ENCODE assay signal across 9 mouse cellular contexts in genomic region chr15:90929043-90929442, GRCm38 (mm10).
DNase-seq lines count a peak whose midpoint lies in the region; ATAC-seq and TF ChIP-seq lines count a peak whose summit lies in the region.
"Had no signal": no experiment of that assay in that cellular context is flagged by ENCODE, and none has a peak within 500 bp of the region (broad histone marks: within the 10 kb centered on the region; RNA-seq: fewer than 3 reads in every experiment).

No protein-coding gene starts in this region.

- intact Hi-C loops in left cerebral cortex, postnatal 4 days (cut with DNase I) = loop anchor here (5.0 to 10.0 kb wide), 3 partner anchors 74 to 687 kb away; no protein-coding TSS in a partner anchor

- H3K4me3 ChIP-seq in forebrain, postnatal 0 days (ENCODE audit: low read depth, low read length) = no peak overlapping the region
- no peak overlapping the region for H3K4me3 ChIP-seq in forebrain, embryonic 12.5 days (replicated peaks)
- no peak overlapping the region for H3K4me3 ChIP-seq in MEL (ENCODE audit: control insufficient read depth in 1 of 2, insufficient read depth in 1 of 2, low read depth in 2 of 2, low read length in 2 of 2)
- H3K4me3 ChIP-seq in embryonic facial prominence, embryonic 11.5 days (ENCODE audit: low read depth, low read length) = no peak overlapping the region
- H3K4me3 ChIP-seq: limb, embryonic 12.5 days had no signal

- no peak overlapping the region for H3K9ac ChIP-seq in forebrain, postnatal 0 days
- no peak overlapping the region for H3K9ac ChIP-seq in forebrain, embryonic 12.5 days
- H3K9ac ChIP-seq in MEL (ENCODE audit: control insufficient read depth, low read depth, low read length, poor library complexity, severe bottlenecking) = no peak overlapping the region
- H3K9ac ChIP-seq in embryonic facial prominence, embryonic 11.5 days (replicated peaks; ENCODE audit: low read length) = no peak overlapping the region
- H3K9ac ChIP-seq: limb, embryonic 12.5 days had no signal

- 24% methylated on average over 1 of the region's 1 CpGs for WGBS in forebrain, postnatal 0 days
- 40% methylated on average over 1 of the region's 1 CpGs for WGBS in forebrain, embryonic 12.5 days
- 23% methylated on average over 1 of the region's 1 CpGs for WGBS in embryonic facial prominence, embryonic 11.5 days

- peaks cover 4% of the 10 kb centered on the region; the same call in 1 of the 2 replicates for H3K36me3 ChIP-seq in forebrain, postnatal 0 days (ENCODE audit: insufficient read depth)
- peaks cover 11% of the 10 kb centered on the region; the same call in 1 of the 2 replicates for H3K36me3 ChIP-seq in forebrain, embryonic 12.5 days (replicated peaks)
- no peaks in the 10 kb centered on the region for H3K36me3 ChIP-seq in MEL (ENCODE audit: control insufficient read depth in 1 of 2, insufficient read depth in 2 of 2, low read length in 2 of 2)
- no peaks in the 10 kb centered on the region for H3K36me3 ChIP-seq in embryonic facial prominence, embryonic 11.5 days (replicated peaks; ENCODE audit: control insufficient read depth, insufficient read depth, low read depth, low read length)
- H3K36me3 ChIP-seq: limb, embryonic 12.5 days had no signal

- no peaks in the 10 kb centered on the region for H3K4me1 ChIP-seq in forebrain, postnatal 0 days (ENCODE audit: insufficient read depth)
- H3K4me1 ChIP-seq in forebrain, embryonic 12.5 days = no peaks in the 10 kb centered on the region
- no peaks in the 10 kb centered on the region for H3K4me1 ChIP-seq in MEL (ENCODE audit: control insufficient read depth in 1 of 2, insufficient read depth in 2 of 2, low read length in 2 of 2)
- H3K4me1 ChIP-seq in embryonic facial prominence, embryonic 11.5 days (ENCODE audit: control insufficient read depth, insufficient read depth, low read length) = no peaks in the 10 kb centered on the region
- H3K4me1 ChIP-seq: limb, embryonic 12.5 days had no signal

- H3K27ac ChIP-seq in forebrain, postnatal 0 days (ENCODE audit: low read depth, low read length) = no peak overlapping the region
- H3K27ac ChIP-seq in forebrain, embryonic 12.5 days = no peak overlapping the region
- no peak overlapping the region for H3K27ac ChIP-seq in MEL (ENCODE audit: control insufficient read depth, low read depth, low read length)
- no peak overlapping the region for H3K27ac ChIP-seq in embryonic facial prominence, embryonic 11.5 days (replicated peaks; ENCODE audit: low read depth, low read length)
- H3K27ac ChIP-seq: limb, embryonic 12.5 days had no signal

- no peak for TF ChIP-seq POLR2A in MEL (IDR thresholded peaks at IDR 0.05; ENCODE audit: control insufficient read depth in 1 of 2, insufficient read depth in 1 of 2, low read depth in 1 of 2, low read length in 2 of 2, poor library complexity in 1 of 2)

- peak; percentile 85 for TF ChIP-seq CTCF in forebrain, postnatal 0 days (IDR thresholded peaks at IDR 0.05; ENCODE audit: low read depth)
- TF ChIP-seq CTCF in MEL (IDR thresholded peaks at IDR 0.05 in 2 of 3, conservative IDR thresholded peaks at IDR 0.05 in 1 of 3; ENCODE audit: control insufficient read depth in 1 of 3, insufficient read depth in 1 of 3, low read depth in 2 of 3, low read length in 3 of 3, poor library complexity in 1 of 3, severe bottlenecking in 1 of 3) = peak; percentile 26 to 46 (median 42); a peak in 5 of 6 replicates

- H3K79me2 ChIP-seq in MEL (ENCODE audit: control insufficient read depth, insufficient read depth, low read length, poor library complexity) = no peaks in the 10 kb centered on the region

- peak; percentile 73 for DNase-seq in forebrain, postnatal 0 days
- DNase-seq in left cerebral cortex, postnatal 4 days = peak; percentile 11
- no peak for DNase-seq in left cerebral cortex, adult 9 months (ENCODE audit: low spot score in 2 of 2)
- peak; percentile 22 for DNase-seq in MEL (ENCODE audit: low read depth, low spot score)
- DNase-seq in embryonic facial prominence, embryonic 11.5 days (ENCODE audit: low spot score) = peak; percentile 52
- DNase-seq in B cell, adult 2 months = no peak

- no peaks in the 10 kb centered on the region for H3K9me3 ChIP-seq in forebrain, postnatal 0 days (ENCODE audit: low read length)
- H3K9me3 ChIP-seq in forebrain, embryonic 12.5 days = no peaks in the 10 kb centered on the region
- H3K9me3 ChIP-seq in MEL (replicated peaks; ENCODE audit: insufficient read depth, low read length) = no peaks in the 10 kb centered on the region
- no peaks in the 10 kb centered on the region for H3K9me3 ChIP-seq in embryonic facial prominence, embryonic 11.5 days (replicated peaks; ENCODE audit: control insufficient read depth, low read length)
- H3K9me3 ChIP-seq: limb, embryonic 12.5 days had no signal

- no peak for ATAC-seq in forebrain, postnatal 0 days
- no peak for ATAC-seq in forebrain, embryonic 12.5 days (ENCODE audit: low FRiP score)
- ATAC-seq in embryonic facial prominence, embryonic 11.5 days (replicated peaks; ENCODE audit: insufficient number of reproducible peaks, low FRiP score, low TSS enrichment, low read depth) = no peak
- no peak for ATAC-seq in monocyte, adult 5-6 weeks (replicated peaks; ENCODE audit: insufficient number of reproducible peaks, low FRiP score, low TSS enrichment, poor library complexity, severe bottlenecking)

- no peak overlapping the region for H3K4me2 ChIP-seq in forebrain, postnatal 0 days (ENCODE audit: low read depth)
- no peak overlapping the region for H3K4me2 ChIP-seq in forebrain, embryonic 12.5 days
- H3K4me2 ChIP-seq in embryonic facial prominence, embryonic 11.5 days (ENCODE audit: low read depth, low read length) = no peak overlapping the region
- H3K4me2 ChIP-seq: limb, embryonic 12.5 days had no signal

- no peaks in the 10 kb centered on the region for H3K27me3 ChIP-seq in forebrain, postnatal 0 days (ENCODE audit: insufficient read depth, low read length)
- no peaks in the 10 kb centered on the region for H3K27me3 ChIP-seq in forebrain, embryonic 12.5 days
- H3K27me3 ChIP-seq in MEL (ENCODE audit: control insufficient read depth in 1 of 2, insufficient read depth in 2 of 2, low read length in 2 of 2) = no peaks in the 10 kb centered on the region
- no peaks in the 10 kb centered on the region for H3K27me3 ChIP-seq in embryonic facial prominence, embryonic 11.5 days (ENCODE audit: control insufficient read depth, insufficient read depth, low read length)
- H3K27me3 ChIP-seq: limb, embryonic 12.5 days had no signal

- TF ChIP-seq RAD21 in MEL (IDR thresholded peaks at IDR 0.05; ENCODE audit: low read depth, low read length) = peak; percentile 37

- no peak for TF ChIP-seq EP300 in MEL (IDR thresholded peaks at IDR 0.05; ENCODE audit: low read depth in 1 of 2, low read length in 2 of 2)

TF ChIP-seq in MEL, 35 proteins besides CTCF, POLR2A, EP300 and RAD21:
- TF ChIP-seq MAZ (IDR thresholded peaks at IDR 0.05; ENCODE audit: low read depth, low read length) (no peak), SMC3 (IDR thresholded peaks at IDR 0.05; ENCODE audit: low read depth, low read length) (peak; percentile 48)

Comparison
In these comparisons a context has a peak if more than half of its experiments do, and no peak if none do; other contexts are left out.
1. DNase-seq: peak in forebrain, postnatal 0 days (single experiment), left cerebral cortex, postnatal 4 days (single experiment), MEL (single experiment) and embryonic facial prominence, embryonic 11.5 days (single experiment); none in left cerebral cortex, adult 9 months (0 of 2) and B cell, adult 2 months (0 of 2).